Mouse (Mus musculus) mouse embryonic stem cell (cell line): ENCODE data around the gene Tfr2.
"Not testable (repeated sequence)": the region's sequence is repeated elsewhere in the genome, so short reads cannot be mapped to it uniquely, and the experiment has no call there.

Experiments
- in situ Hi-C, 2 experiments: fragments of 300-500 bp; cut with MboI; formaldehyde crosslinking; loops; 1 replicate in 1 of 2; 3 replicates in 1 of 2; pipeline ENCODE4 v1.14.3; 2019 to 2020; ENCODE audit warnings: low sequenced_read_pairs in 2 of 2, low pct_unique_long_range_greater_than_20kb in 1 of 2, mixed read lengths in 1 of 2; ENCODE audit not compliant: unreplicated experiment in 1 of 2

Gene Tfr2

GRCm38 (mm10) chr5:137608654-137609190 lies 39.1 kb downstream of the Tfr2 start:
- in situ Hi-C loops = no loop called here

GRCm38 (mm10) chr5:137609292-137609691 lies 39.7 kb downstream of the Tfr2 start:
- in situ Hi-C loops = no loop called here

- in situ Hi-C loops = no loop called here
These were observed 40.4 kb downstream of the Tfr2 start for GRCm38 (mm10) chr5:137610056-137610455.

- in situ Hi-C loops = no loop called here
These were observed 41.1 kb downstream of the Tfr2 start for GRCm38 (mm10) chr5:137610548-137611244.

GRCm38 (mm10) chr5:137611245-137611602 lies 41.6 kb downstream of the Tfr2 start:
- in situ Hi-C loops = no loop called here

GRCm38 (mm10) chr5:137613076-137613475 lies 43.4 kb downstream of the Tfr2 start:
- in situ Hi-C loops = no loop called here

GRCm38 (mm10) chr5:137613550-137613949 lies 43.9 kb downstream of the Tfr2 start, which contains the start of gene Pcolce:
Pcolce (minus strand) TSS chr5:137613784.
- in situ Hi-C loops = no loop called here

GRCm38 (mm10) chr5:137614921-137615320 lies 45.3 kb downstream of the Tfr2 start:
- in situ Hi-C loops = not testable (repeated sequence)

- in situ Hi-C loops = no loop called here
These were observed 45.7 kb downstream of the Tfr2 start for GRCm38 (mm10) chr5:137615347-137615746.

- in situ Hi-C loops = no loop called here
These were observed 54.4 kb downstream of the Tfr2 start for GRCm38 (mm10) chr5:137623937-137624530.

GRCm38 (mm10) chr5:137627991-137628390 lies 58.4 kb downstream of the Tfr2 start:
- in situ Hi-C loops = no loop called here

GRCm38 (mm10) chr5:137628498-137629305 lies 59.1 kb downstream of the Tfr2 start, which contains the start of the genes Fbxo24, Lrch4 and Gm20605:
Fbxo24 (minus strand) TSS chr5:137629002.
Lrch4 (plus strand) TSS chr5:137629121.
Gm20605 (plus strand) TSS chr5:137629175.
- in situ Hi-C loops = no loop called here

GRCm38 (mm10) chr5:137629306-137629721 lies 59.7 kb downstream of the Tfr2 start:
- in situ Hi-C loops = no loop called here

- in situ Hi-C loops = no loop called here
These were observed 60.4 kb downstream of the Tfr2 start for GRCm38 (mm10) chr5:137629906-137630545.

GRCm38 (mm10) chr5:137630602-137631001 lies 61.0 kb downstream of the Tfr2 start:
- in situ Hi-C loops = no loop called here

GRCm38 (mm10) chr5:137631171-137631570 lies 61.5 kb downstream of the Tfr2 start:
- in situ Hi-C loops = no loop called here

- in situ Hi-C loops = no loop called here
These were observed 62.0 kb downstream of the Tfr2 start for GRCm38 (mm10) chr5:137631591-137631990.

- in situ Hi-C loops = no loop called here
These were observed 63.9 kb downstream of the Tfr2 start for GRCm38 (mm10) chr5:137633397-137634084.
